Mouse (Mus musculus) thymus, adult 2 months (tissue): Measurements from ENCODE around the gene Hyal3. TPM values are rescaled to one million over a fixed set of nuclear protein-coding genes. Genes with fewer than 3 reads are reported as not detected.
A peak's percentile ranks its signal among the peaks of the same experiment; 100 is the strongest.

Experiments used
- DNase-seq: peaks from one replicate; pipeline ENCODE4 v3.0.0; 2021
- H3K27ac ChIP-seq: fragments of 200-500 bp; 2 replicates; pipeline ENCODE4 v1.5.1; 2012; ENCODE audit warnings: low read length, control low read depth; ENCODE audit not compliant: control insufficient read depth, insufficient read depth
- H3K27me3 ChIP-seq: fragments of 200-500 bp; 2 replicates; pipeline ENCODE4 v1.6.1; 2012; ENCODE audit warnings: mild to moderate bottlenecking, low read length, moderate library complexity, mixed read lengths; ENCODE audit not compliant: control insufficient read depth, insufficient read depth
- H3K36me3 ChIP-seq: fragments of 200-500 bp; 2 replicates; pipeline ENCODE4 v1.6.1; 2012; ENCODE audit warnings: mild to moderate bottlenecking, low read length, moderate library complexity; ENCODE audit not compliant: control insufficient read depth, insufficient read depth
- H3K4me1 ChIP-seq: fragments of 200-500 bp; replicated peaks from 2 replicates; pipeline ENCODE4 v1.6.1; 2012; ENCODE audit warnings: low read length; ENCODE audit not compliant: control insufficient read depth, insufficient read depth
- H3K4me3 ChIP-seq: fragments of 200-500 bp; 2 replicates; pipeline ENCODE4 v1.5.1; 2012; ENCODE audit warnings: mild to moderate bottlenecking, low read length, control low read depth, moderate library complexity; ENCODE audit not compliant: control insufficient read depth, insufficient read depth
- CTCF ChIP-seq: fragments of 200-500 bp; IDR thresholded peaks from 2 replicates; pipeline ENCODE4 v1.5.1; 2012; ENCODE audit warnings: mild to moderate bottlenecking, control low read depth, low read length, moderate library complexity, borderline replicate concordance; ENCODE audit not compliant: control insufficient read depth, poor library complexity, insufficient read depth; ENCODE audit errors: extremely low read depth
- POLR2A ChIP-seq: fragments of 200-500 bp; IDR thresholded peaks from 2 replicates; pipeline ENCODE4 v1.6.1; 2012; ENCODE audit warnings: mild to moderate bottlenecking, low read length, control low read depth, moderate library complexity; ENCODE audit not compliant: control insufficient read depth, poor library complexity, insufficient read depth; ENCODE audit errors: extremely low read depth
- WGBS: fragments of 180-500 bp; shearing (Covaris S2); methylation state at CpG from one replicate; pipeline ENCODE4 v1.1.7; 2018; 5-methylcytosine and 5-hydroxymethylcytosine counted together
- polyA plus RNA-seq: library from polyadenylated mRNA; depleted of rRNA; stranded (reverse); fragments of >200 nt; gene quantifications from 2 replicates; pipeline ENCODE4 v1.2.3, GENCODE M21; 2012

The Hyal3 gene
- polyA plus RNA-seq, 1 experiment: 2.4 TPM

DNA sequence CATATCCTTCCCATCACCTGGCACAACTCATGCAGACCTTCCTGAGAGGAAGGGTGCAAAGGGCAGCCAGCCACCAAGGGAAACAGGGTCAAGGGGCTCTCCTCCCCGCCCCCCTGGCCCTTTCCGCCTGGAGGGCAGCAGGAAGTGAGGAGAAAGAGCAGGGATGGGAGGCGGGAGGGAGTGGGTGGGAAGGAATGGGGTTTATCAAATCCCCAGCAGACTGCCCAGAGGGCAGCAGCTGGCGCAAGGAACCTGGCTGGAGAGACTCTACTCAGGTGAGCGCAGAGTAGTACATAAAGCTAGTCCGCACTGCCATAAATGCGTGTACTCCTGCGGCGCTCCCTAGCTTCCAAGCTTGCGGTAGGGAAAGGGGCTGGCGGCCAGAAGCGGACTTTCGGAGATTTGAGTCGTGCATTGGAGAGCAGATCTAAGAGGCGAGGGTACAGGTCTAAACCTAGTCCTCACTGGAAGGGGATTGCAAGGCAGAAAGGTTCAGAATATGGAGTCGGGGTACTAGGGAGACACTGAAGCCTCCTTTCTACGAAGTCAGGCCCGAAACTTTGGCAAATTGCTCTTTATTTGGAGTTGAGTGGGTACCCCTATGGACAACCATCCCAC lies 12.8 kb upstream of the Hyal3 start, which contains the start of gene Hyal2:
Gene Hyal2 (plus strand): TSS at position 244 of the 618 bp plus-strand sequence.
- Histone ChIP-seq H3K27me3 (no peaks in the 10 kb centered on the region), H3K4me1 (peaks cover 34% of the 10 kb centered on the region), H3K27ac (no peak within 1 kb of the TSS), H3K36me3 (no peaks in the 10 kb centered on the region; the same call in 1 of the 2 replicates), H3K4me3 (peak within 1 kb of the TSS; percentile 85)
- WGBS: 81% methylated on average over 18 of the region's 18 CpGs
- TF ChIP-seq CTCF: no peak
- no peak for TF ChIP-seq POLR2A
- no peak for DNase-seq

DNA sequence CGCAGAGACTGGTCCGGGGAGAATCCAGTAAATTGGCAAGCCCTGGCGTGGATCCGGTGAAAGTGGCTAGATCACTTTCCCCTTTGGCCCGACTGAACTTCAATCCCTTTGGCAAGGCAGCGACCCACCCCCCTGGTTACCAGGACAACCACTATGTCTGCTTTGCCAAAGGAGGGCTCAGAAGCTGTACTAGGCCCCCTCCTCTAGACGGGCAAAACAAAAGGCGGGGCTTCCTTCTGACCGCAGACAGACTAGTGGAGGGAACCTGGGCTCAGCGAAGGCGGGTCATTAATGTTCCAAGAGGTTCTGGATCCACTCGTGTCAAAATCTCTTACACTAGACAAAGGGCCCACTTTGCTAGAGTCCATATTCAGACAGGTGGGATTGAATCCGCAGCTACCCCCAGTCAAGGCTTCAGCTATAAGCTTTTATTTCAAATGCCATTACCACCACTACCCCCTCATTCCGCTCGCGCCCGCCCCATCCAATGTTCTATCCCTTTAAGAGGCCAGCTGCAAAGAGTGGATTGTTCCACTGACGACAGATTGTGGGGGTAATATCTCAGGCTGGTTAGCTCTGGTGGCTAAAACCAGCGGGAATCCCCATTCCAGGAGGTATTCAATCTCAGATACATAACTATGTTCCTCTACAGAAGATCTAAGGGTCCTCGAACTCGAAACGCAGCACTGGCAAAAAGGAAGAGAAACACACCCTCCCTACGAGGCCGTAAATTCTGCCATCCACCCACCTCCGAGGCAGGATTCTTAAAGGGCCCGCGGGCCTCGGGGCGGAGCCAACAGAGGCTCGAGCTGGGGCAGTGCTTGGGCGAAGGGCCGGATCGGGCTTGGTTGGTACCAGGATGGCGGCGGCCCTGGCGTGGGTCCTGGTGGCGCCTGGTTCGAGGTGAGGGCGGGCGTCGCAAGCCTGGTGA lies 12.0 kb upstream of the Hyal3 start:
- WGBS: 1% methylated on average over 41 of the region's 41 CpGs
- no peaks in the 10 kb centered on the region; the same call in 1 of the 2 replicates for H3K36me3 ChIP-seq
- TF ChIP-seq POLR2A (0 out of 2 replicates have a peak, but pooled peaks have one; percentile 4), CTCF (no peak)
- DNase-seq: peak; percentile 81
- no peaks in the 10 kb centered on the region for H3K27me3 ChIP-seq
- peak overlapping the region; percentile 85 for H3K4me3 ChIP-seq
- peaks cover 34% of the 10 kb centered on the region for H3K4me1 ChIP-seq
- H3K27ac ChIP-seq: no peak overlapping the region

DNA sequence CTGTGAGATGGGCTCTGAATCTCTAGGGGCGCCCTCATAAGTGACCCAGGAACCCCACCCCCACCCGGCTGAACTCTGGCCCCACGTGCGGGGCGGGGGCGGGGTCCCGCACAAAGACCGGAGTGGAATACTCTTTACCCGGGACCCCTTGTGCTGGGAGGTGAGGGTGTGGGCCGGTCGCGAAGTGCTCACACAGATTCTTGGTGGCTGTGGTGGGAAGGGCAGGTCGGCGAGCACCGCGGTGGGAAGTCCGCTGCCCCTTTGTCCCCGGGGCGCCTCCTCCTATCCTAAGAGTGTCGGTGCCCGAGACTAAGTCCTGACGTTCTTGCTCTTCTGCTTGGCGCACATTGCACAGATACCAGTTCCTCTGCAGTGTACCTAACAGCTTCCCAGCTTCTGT lies 11.3 kb upstream of the Hyal3 start:
- Histone ChIP-seq H3K27me3 (no peaks in the 10 kb centered on the region), H3K27ac (no peak overlapping the region), H3K4me1 (peaks cover 29% of the 10 kb centered on the region), H3K36me3 (no peaks in the 10 kb centered on the region; the same call in 1 of the 2 replicates), H3K4me3 (peak overlapping the region; percentile 85)
- under 1% methylated on average over 23 of the region's 23 CpGs for WGBS
- DNase-seq: no peak
- TF ChIP-seq POLR2A (no peak), CTCF (0 out of 2 replicates have a peak, but pooled peaks have one; percentile 14)

GRCm38 (mm10) chr9:107570016-107570415 lies 10.6 kb upstream of the Hyal3 start:
- H3K27ac ChIP-seq: no peak overlapping the region
- H3K4me3 ChIP-seq: peak overlapping the region; percentile 13; the same call in 1 of the 2 replicates
- no peak for DNase-seq
- TF ChIP-seq CTCF: no peak
- TF ChIP-seq POLR2A: no peak
- peaks cover 28% of the 10 kb centered on the region for H3K4me1 ChIP-seq
- no peaks in the 10 kb centered on the region for H3K27me3 ChIP-seq
- WGBS: 80% methylated on average over 13 of the region's 13 CpGs
- H3K36me3 ChIP-seq: no peaks in the 10 kb centered on the region; the same call in 1 of the 2 replicates

- H3K27me3 ChIP-seq: no peaks in the 10 kb centered on the region
- peaks cover 22% of the 10 kb centered on the region for H3K4me1 ChIP-seq
- no peak overlapping the region for H3K4me3 ChIP-seq
- H3K27ac ChIP-seq: no peak overlapping the region
- no peaks in the 10 kb centered on the region for H3K36me3 ChIP-seq
- no peak for DNase-seq
- WGBS: 97% methylated on average over 21 of the region's 21 CpGs
- no peak for TF ChIP-seq CTCF
- no peak for TF ChIP-seq POLR2A
Observed at GRCm38 (mm10) chr9:107570845-107571244, 9.8 kb upstream of the Hyal3 start.
